Mouse (Mus musculus): ENCODE data around the gene Grap.

The Grap gene

GRCm38 (mm10) chr11:61679091-61679866 lies 26.2 kb downstream of the Grap start:
- no peak for DNase-seq (ENCODE audit: low spot score in 2 of 2)

DNA sequence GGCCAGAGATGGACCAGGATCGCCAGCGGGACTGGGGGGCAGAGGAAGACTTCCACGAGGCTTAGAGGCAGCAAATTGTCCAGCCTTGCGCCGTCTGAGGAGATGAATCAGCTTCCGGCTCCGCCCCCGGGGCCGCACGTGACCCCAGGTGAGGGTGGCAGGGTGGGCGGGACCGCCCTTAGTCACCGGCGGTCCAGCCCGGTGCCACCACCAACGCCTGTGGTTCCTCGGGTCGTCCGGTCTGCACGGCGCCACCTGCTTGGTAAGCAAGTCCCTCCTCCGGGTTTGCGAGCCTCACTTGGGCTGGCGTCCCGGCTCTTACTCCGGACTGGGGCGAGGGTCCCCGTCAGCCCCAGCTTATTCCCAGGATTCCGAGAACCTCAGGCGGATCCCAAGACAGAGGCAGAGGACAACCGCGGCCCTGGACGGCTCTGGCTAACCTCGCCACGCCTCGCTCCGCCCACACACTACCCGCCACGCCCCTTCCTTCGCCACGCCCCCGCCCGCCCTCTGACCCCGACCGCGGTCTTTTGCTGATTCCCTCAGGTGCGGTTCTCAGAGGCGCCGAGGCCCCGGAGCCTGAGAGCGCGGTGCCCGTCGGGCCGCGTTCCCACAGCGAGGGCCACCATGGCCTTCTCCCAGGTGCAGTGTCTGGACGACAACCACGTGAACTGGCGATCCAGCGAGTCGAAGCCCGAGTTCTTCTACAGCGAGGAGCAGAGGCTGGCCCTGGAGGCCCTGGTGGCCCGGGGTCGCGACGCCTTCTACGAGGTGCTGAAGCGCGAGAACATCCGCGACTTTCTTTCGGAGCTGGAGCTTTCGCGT lies 31.1 kb downstream of the Grap start, which contains the start of gene Fam83g:
TSS of gene Fam83g (plus strand) at position 185 of the 825 bp plus-strand sequence.
- no peak for DNase-seq (ENCODE audit: low spot score in 2 of 2)

- no peak for DNase-seq (ENCODE audit: low spot score in 2 of 2)
These were observed 32.2 kb downstream of the Grap start for GRCm38 (mm10) chr11:61685119-61685725.

GRCm38 (mm10) chr11:61686141-61686540 lies 33.1 kb downstream of the Grap start:
- DNase-seq (ENCODE audit: low spot score in 2 of 2): no peak

- no peak for DNase-seq (ENCODE audit: low spot score in 2 of 2)
These were observed 33.9 kb downstream of the Grap start for GRCm38 (mm10) chr11:61686906-61687453.

GRCm38 (mm10) chr11:61687595-61687994 lies 34.5 kb downstream of the Grap start:
- no peak for DNase-seq (ENCODE audit: low spot score in 2 of 2)

DNA sequence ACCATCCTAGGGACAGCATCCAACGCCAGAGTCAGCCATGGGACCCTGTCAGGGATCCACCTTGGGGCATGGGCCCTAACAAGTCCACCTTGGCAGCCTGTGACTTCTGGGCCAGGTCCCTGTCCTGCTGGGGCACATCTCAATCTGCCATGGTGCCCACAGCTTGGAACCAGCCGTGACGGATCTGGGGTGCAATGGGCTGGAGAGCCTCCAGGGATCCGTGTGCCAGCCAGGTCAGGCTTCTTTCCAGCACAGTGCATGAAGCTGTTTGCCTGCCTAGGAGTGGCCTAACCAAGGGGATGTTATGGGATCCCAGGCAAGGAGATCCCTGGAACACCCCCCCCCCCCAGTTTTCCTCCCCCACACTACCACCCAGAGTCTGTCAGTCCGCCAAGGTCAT lies 39.9 kb downstream of the Grap start:
- DNase-seq (ENCODE audit: low spot score in 2 of 2): no peak

DNA sequence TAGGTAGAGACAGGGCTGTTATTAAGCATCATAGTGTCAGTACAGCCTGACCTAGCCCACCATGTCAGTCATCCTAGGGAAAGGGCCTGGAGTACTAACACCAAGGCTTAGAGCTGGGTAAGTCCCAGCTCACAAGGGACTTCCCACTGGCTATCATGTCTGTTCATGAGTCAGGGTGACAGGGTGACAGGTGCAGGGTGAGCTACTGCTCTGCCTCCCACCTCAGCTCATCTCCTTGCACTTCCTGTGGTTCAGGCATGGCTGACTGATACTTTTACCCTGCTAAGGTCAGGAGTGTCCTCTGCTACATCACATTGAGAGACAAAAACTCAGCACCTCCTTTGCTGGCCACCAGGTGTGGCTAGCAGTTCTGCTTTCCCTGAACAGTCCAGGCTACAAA lies 45.8 kb downstream of the Grap start:
- no peak for DNase-seq (ENCODE audit: low spot score in 2 of 2)

DNA sequence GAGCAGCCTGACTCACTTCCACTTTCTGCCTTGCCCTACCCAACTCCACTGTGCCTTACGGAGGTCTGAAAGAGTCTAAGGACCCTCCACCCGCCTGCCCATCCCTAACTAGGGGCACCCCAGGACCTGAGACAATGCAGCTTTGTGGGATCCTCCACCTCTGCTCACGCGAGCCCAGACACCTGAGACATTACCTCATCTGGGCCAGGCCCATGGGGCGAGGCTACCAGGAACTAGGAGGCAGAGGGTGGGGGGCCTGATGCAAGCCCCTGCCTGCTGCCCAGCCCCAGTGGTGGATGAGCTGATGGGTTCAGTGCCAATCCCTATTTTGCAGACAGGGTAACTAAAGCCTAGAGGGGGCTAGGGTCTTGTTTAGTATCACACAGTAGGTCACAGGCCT lies 46.4 kb downstream of the Grap start:
- DNase-seq (ENCODE audit: low spot score in 2 of 2): no peak

GRCm38 (mm10) chr11:61699933-61700332 lies 46.9 kb downstream of the Grap start:
- no peak for DNase-seq (ENCODE audit: low spot score in 2 of 2)

GRCm38 (mm10) chr11:61701696-61702095 lies 48.6 kb downstream of the Grap start:
- no peak for DNase-seq (ENCODE audit: low spot score in 2 of 2)

GRCm38 (mm10) chr11:61702494-61702893 lies 49.4 kb downstream of the Grap start:
- no peak for DNase-seq (ENCODE audit: low spot score in 2 of 2)

GRCm38 (mm10) chr11:61705581-61705980 lies 52.5 kb downstream of the Grap start:
- DNase-seq (ENCODE audit: low spot score in 2 of 2): no peak

DNA sequence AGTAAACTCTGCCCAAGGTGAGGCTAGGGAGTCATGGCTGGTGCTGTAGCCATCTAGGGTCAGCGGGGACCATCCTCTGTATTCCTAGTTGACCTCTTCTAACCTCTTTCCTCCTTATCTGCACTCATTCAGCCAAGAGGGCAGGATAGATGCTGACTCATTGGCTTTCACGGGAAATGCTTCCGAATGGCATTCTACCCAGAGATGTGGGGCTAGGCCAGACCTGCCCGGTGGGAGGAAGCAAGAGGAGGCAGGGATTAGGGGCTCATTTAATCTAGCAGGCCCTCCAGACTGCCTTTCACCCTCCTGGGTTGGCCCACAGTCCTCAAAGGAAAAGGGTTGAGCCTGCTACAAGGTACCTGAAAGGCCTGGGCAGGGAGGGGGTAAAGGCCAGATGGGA lies 53.2 kb downstream of the Grap start:
- no peak for DNase-seq (ENCODE audit: low spot score in 2 of 2)

DNA sequence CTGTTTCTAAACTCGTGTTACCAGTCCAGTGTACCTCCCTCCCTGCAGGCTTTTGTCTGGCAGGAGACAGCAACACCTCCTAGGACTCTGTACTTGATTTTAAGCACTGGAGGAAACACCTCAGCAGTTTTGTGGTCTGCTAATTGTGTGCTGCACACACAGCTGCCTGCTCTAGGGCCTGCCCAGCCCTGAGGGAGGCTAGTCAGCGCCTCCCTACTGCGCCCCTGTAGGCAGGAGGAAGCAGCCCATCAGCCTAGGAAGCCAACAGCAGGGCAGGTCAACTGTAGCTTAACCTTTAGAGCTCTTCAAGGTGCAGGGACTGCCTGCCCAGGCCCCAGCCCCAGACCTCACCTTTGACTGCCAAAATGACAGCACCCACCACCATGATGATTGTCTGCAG lies 55.9 kb downstream of the Grap start:
- DNase-seq (ENCODE audit: low spot score in 2 of 2): no peak

DNA sequence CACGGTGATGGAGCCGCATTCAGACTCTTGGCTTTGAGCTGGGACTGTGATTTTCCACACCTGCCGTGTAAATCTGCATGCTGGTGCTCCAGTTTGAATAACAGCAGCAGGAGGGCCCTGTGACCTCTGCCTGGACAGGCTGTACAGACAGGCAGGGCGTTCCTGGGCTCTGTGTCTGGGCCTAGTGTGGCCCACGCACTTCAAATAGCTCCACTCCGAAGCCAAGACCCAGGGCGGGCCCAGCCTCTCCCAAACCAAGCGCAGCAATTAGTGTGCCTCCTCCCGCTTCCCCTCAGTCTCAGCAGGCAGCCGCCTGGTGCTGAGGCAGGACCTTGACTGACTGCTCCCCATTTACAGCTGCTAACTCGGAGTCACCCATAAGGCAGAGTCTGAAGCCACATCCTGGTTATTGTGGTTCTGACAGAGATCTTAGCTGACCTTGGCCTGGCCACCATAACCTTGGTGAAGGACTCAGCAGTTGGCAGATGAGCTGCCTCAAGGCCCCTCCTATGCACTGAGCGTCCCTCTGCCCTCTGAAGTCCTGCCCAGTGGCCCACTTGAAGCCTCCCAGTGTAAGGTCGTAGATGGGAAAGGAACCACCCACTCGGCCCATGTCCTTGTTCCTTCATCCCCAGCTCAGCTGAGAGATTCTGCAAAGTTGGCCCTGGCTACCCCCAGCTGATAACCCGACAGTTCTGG lies 60.2 kb downstream of the Grap start:
- no peak for DNase-seq (ENCODE audit: low spot score in 2 of 2)

DNA sequence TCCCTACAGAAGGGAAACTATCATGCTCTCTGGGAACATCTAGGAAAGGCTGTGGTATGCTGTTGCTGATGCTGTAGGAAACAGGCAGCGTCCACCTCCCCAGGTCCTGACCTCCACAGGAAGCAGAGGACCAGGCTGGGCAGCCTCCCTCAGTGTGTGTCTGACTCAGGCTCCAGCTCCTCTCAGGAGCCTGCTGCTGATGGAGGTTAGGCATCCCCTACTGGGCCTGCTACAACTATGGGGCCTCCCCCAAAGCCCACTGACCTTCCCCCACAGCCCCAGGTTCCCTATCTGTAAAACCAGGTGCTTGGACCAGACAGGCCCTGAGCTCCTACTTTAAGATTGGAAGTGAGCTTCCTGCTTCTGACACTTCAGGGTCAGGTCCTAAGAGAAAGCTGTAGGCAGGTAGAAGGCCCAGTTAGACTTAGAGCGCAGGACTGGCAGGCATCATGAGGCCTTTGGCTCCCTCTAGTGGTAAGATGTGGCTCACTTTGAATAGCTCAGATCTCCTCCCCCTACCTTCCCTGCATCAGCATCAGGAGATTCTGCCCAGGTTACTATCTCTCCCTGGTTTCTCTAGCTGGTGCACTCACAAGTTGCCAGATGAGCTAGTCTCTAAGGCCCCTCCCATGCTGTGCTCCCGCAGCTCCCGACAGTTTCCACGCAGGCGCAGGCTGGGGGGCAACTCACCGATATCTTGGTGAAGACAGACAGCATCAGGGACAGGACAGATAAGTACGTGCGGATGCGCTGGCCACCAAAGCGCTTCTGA lies 61.5 kb downstream of the Grap start:
- DNase-seq (ENCODE audit: low spot score in 2 of 2): peak; percentile 82 to 84

DNA sequence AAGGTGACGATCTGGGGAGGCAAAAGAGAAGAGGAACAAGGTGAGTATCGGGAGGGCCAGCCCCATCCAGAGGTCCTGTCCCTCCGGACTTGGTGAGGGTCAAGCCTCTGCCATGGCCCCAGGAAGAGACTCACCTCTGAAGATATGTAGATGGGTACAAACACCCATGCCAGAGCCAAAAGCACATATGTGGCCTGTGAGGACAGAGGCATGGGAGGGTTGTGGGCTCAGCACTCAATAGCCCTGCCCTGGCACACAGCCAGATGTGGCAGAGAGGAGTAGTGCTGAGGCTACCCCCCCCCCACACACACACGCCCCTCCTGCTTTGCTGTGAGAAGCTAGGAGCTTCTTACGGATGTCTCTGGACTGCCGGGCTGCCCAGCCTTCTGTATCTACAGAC lies 62.1 kb downstream of the Grap start:
- DNase-seq (ENCODE audit: low spot score in 2 of 2): peak in 1 of 2 experiments; percentile 4

GRCm38 (mm10) chr11:61717990-61718389 lies 64.9 kb downstream of the Grap start:
- no peak for DNase-seq (ENCODE audit: low spot score in 2 of 2)

GRCm38 (mm10) chr11:61719387-61719786 lies 66.3 kb downstream of the Grap start:
- no peak for DNase-seq (ENCODE audit: low spot score in 2 of 2)

- DNase-seq (ENCODE audit: low spot score in 2 of 2): no peak
These were observed 66.8 kb downstream of the Grap start for GRCm38 (mm10) chr11:61719826-61720225.

All from right cerebral cortex, adult 2 months (tissue).